ENCODE assay signal across 27 mouse cellular contexts in genomic region chr6:127521176-127521575, GRCm38 (mm10). TPM values are rescaled to one million over a fixed set of nuclear protein-coding genes. Genes with fewer than 3 reads are reported as not detected.
DNase-seq lines count a peak whose midpoint lies in the region; ATAC-seq and TF ChIP-seq lines count a peak whose summit lies in the region.
"Had no signal": no experiment of that assay in that cellular context is flagged by ENCODE, and none has a peak within 500 bp of the region (broad histone marks: within the 10 kb centered on the region; RNA-seq: fewer than 3 reads in every experiment).

No protein-coding gene starts in this region.

- TF ChIP-seq EP300 in ES-Bruce4 (IDR thresholded peaks at IDR 0.05; ENCODE audit: insufficient read depth, low read depth, low read length): no peak
- TF ChIP-seq EP300 in stomach, postnatal 0 days (optimal IDR thresholded peaks at IDR 0.05): no peak

- H3K36me3 ChIP-seq in kidney, embryonic 15.5 days: no peaks in the 10 kb centered on the region
- H3K36me3 ChIP-seq in ES-Bruce4 (ENCODE audit: control insufficient read depth, insufficient read depth, low read length, poor library complexity, severe bottlenecking): no peaks in the 10 kb centered on the region
- no peaks in the 10 kb centered on the region for H3K36me3 ChIP-seq in megakaryocyte, embryonic 14.5 days (replicated peaks; ENCODE audit: low read length)
- H3K36me3 ChIP-seq in stomach, postnatal 0 days (ENCODE audit: control insufficient read depth, insufficient read depth, low read length): no peaks in the 10 kb centered on the region
- H3K36me3 ChIP-seq: embryonic facial prominence, embryonic 10.5 days; forebrain, embryonic 10.5 days; hindbrain, embryonic 13.5 days; limb, embryonic 12.5 days; midbrain, embryonic 15.5 days; neural tube, embryonic 13.5 days had no signal

- no peak overlapping the region for H3K9ac ChIP-seq in kidney, embryonic 15.5 days
- H3K9ac ChIP-seq in ES-Bruce4 (ENCODE audit: low read depth, poor library complexity, severe bottlenecking): peak overlapping the region; percentile 74
- H3K9ac ChIP-seq in stomach, postnatal 0 days (ENCODE audit: low read length): no peak overlapping the region
- H3K9ac ChIP-seq: forebrain, postnatal 0 days; hindbrain, embryonic 13.5 days; limb, embryonic 12.5 days; liver, postnatal 0 days; midbrain, embryonic 15.5 days; neural tube, embryonic 13.5 days had no signal

- no peak for DNase-seq in kidney, adult 18-20 months
- peak; percentile 29 for DNase-seq in ZHBTc4 (ENCODE audit: low read depth, low spot score)
- DNase-seq in stomach, postnatal 0 days (ENCODE audit: low spot score): no peak
- no peak for DNase-seq in lung, postnatal 25 days (ENCODE audit: low spot score)
- DNase-seq: adrenal gland, adult 2 months; cerebellum, adult 18-20 months; forebrain, postnatal 0 days; gastrocnemius, postnatal 14 days; heart, adult 2 months; kidney, adult 9 months; liver, postnatal 0 days; retina, postnatal 1 day; right cerebral cortex, postnatal 25 days; spleen, adult 18-20 months; thymus, postnatal 14 days had no signal

- no peak for TF ChIP-seq POLR2A in ES-Bruce4 (IDR thresholded peaks at IDR 0.05; ENCODE audit: insufficient read depth, low read length)

- H3K4me3 ChIP-seq in kidney, embryonic 15.5 days (replicated peaks): no peak overlapping the region
- H3K4me3 ChIP-seq in ES-Bruce4 (ENCODE audit: low read depth, low read length): no peak overlapping the region
- H3K4me3 ChIP-seq in megakaryocyte, embryonic 14.5 days (replicated peaks): peak overlapping the region; percentile 72
- H3K4me3 ChIP-seq in stomach, postnatal 0 days (ENCODE audit: low read depth, low read length): no peak overlapping the region
- H3K4me3 ChIP-seq: embryonic facial prominence, embryonic 10.5 days; forebrain, embryonic 10.5 days; heart, adult 2 months; hindbrain, embryonic 13.5 days; limb, embryonic 12.5 days; midbrain, embryonic 15.5 days; myocyte; neural tube, embryonic 13.5 days had no signal

- 41% methylated on average over 8 of the region's 8 CpGs for WGBS in kidney, embryonic 15.5 days
- WGBS in stomach, postnatal 0 days: 60% methylated on average over 8 of the region's 8 CpGs

- ATAC-seq in kidney, embryonic 15.5 days (replicated peaks; ENCODE audit: low FRiP score): peak; percentile 56; the same call in 1 of the 2 replicates
- ATAC-seq in stomach, postnatal 0 days (ENCODE audit: low FRiP score, low TSS enrichment): no peak
- ATAC-seq: forebrain, postnatal 0 days; liver, postnatal 0 days; lung, postnatal 0 days; midbrain, embryonic 15.5 days had no signal

- H3K4me1 ChIP-seq in kidney, embryonic 15.5 days: peaks cover 21% of the 10 kb centered on the region
- peaks cover 7% of the 10 kb centered on the region for H3K4me1 ChIP-seq in ES-Bruce4 (ENCODE audit: control insufficient read depth, insufficient read depth, low read length)
- peaks cover 49% of the 10 kb centered on the region for H3K4me1 ChIP-seq in megakaryocyte, embryonic 14.5 days
- no peaks in the 10 kb centered on the region for H3K4me1 ChIP-seq in stomach, postnatal 0 days (replicated peaks; ENCODE audit: control insufficient read depth, insufficient read depth)
- H3K4me1 ChIP-seq: embryonic facial prominence, embryonic 10.5 days; forebrain, embryonic 10.5 days; hindbrain, embryonic 13.5 days; limb, embryonic 12.5 days; midbrain, embryonic 15.5 days; neural tube, embryonic 13.5 days had no signal

- H3K27me3 ChIP-seq in kidney, embryonic 15.5 days: no peaks in the 10 kb centered on the region
- no peaks in the 10 kb centered on the region for H3K27me3 ChIP-seq in ES-Bruce4 (ENCODE audit: control insufficient read depth, insufficient read depth, low read length, poor library complexity, severe bottlenecking)
- H3K27me3 ChIP-seq in megakaryocyte, embryonic 14.5 days (replicated peaks): no peaks in the 10 kb centered on the region
- no peaks in the 10 kb centered on the region for H3K27me3 ChIP-seq in stomach, postnatal 0 days (ENCODE audit: control insufficient read depth, insufficient read depth, low read length)
- H3K27me3 ChIP-seq: limb, embryonic 12.5 days; midbrain, embryonic 15.5 days; neural tube, embryonic 13.5 days had no signal

- H3K4me2 ChIP-seq in kidney, embryonic 15.5 days: 0 out of 2 replicates have a peak overlapping the region, but pooled peaks have one; percentile 4
- no peak overlapping the region for H3K4me2 ChIP-seq in stomach, postnatal 0 days (replicated peaks; ENCODE audit: low read depth)
- H3K4me2 ChIP-seq: hindbrain, embryonic 13.5 days; limb, embryonic 12.5 days; liver, embryonic 11.5 days; midbrain, embryonic 15.5 days; neural tube, embryonic 13.5 days had no signal

- H3K9me3 ChIP-seq in kidney, embryonic 15.5 days (replicated peaks): no peaks in the 10 kb centered on the region
- no peaks in the 10 kb centered on the region for H3K9me3 ChIP-seq in ES-Bruce4 (replicated peaks; ENCODE audit: control insufficient read depth, insufficient read depth, low read length, poor library complexity, severe bottlenecking)
- no peaks in the 10 kb centered on the region for H3K9me3 ChIP-seq in megakaryocyte, embryonic 14.5 days
- no peaks in the 10 kb centered on the region for H3K9me3 ChIP-seq in stomach, postnatal 0 days (ENCODE audit: control insufficient read depth, low read length)
- H3K9me3 ChIP-seq: embryonic facial prominence, embryonic 10.5 days; forebrain, embryonic 10.5 days; hindbrain, embryonic 13.5 days; limb, embryonic 12.5 days; midbrain, embryonic 15.5 days; neural tube, embryonic 13.5 days had no signal

- no peak overlapping the region for H3K27ac ChIP-seq in kidney, embryonic 15.5 days
- H3K27ac ChIP-seq in ES-Bruce4 (ENCODE audit: insufficient read depth, low read length): peak overlapping the region; percentile 99
- H3K27ac ChIP-seq in stomach, postnatal 0 days (replicated peaks): no peak overlapping the region
- H3K27ac ChIP-seq: embryonic facial prominence, embryonic 10.5 days; forebrain, embryonic 10.5 days; heart, adult 2 months; hindbrain, embryonic 13.5 days; limb, embryonic 12.5 days; midbrain, embryonic 15.5 days; neural tube, embryonic 13.5 days had no signal

- TF ChIP-seq CTCF in ES-Bruce4 (IDR thresholded peaks at IDR 0.05; ENCODE audit: low read depth, low read length): no peak
- no peak for TF ChIP-seq CTCF in stomach, postnatal 0 days (IDR thresholded peaks at IDR 0.05; ENCODE audit: low read depth)

RNA-seq across cellular contexts. Expression of gene Cracr2a, which starts 40.0 kb away (rescaled TPM):
- polyA plus RNA-seq in kidney, embryonic 15.5 days (2015; fragmentation: Nextera tagmentation; extraction: Ambion mirVana): 1.8 and 1.9 TPM in 2 replicates
- 0.19 and 0.21 TPM in 2 replicates for polyA plus RNA-seq in ES-Bruce4 (2011; ENCODE audit: insufficient read depth, insufficient read length, low read depth, missing spikeins)
- polyA plus RNA-seq in megakaryocyte, embryonic 14.5 days (2012; ENCODE audit: insufficient read depth, low replicate concordance): 0.21 and 0.49 TPM in 2 replicates
- 0.74 and 0.96 TPM in 2 replicates for polyA plus RNA-seq in stomach, postnatal 0 days (2015; fragmentation: Nextera tagmentation; extraction: Ambion mirVana)
- polyA plus RNA-seq: myocyte had no signal
